Mouse (Mus musculus) MEL (cell line): ENCODE data around the gene Hsd17b12. TPM values are rescaled to one million over a fixed set of nuclear protein-coding genes. Genes with fewer than 3 reads are reported as not detected.

Source experiments
- DNase-seq: peaks from one replicate; pipeline ENCODE4 v3.0.0; 2011; ENCODE audit warnings: low read depth, low spot score
- H3K27ac ChIP-seq: 2 replicates; pipeline ENCODE4 v1.5.1; 2012; ENCODE audit warnings: low read depth, mild to moderate bottlenecking, control low read depth, low read length, moderate library complexity; ENCODE audit not compliant: control insufficient read depth
- H3K27me3 ChIP-seq, 2 experiments: fragments of 150-350 bp in 1 of 2; sonication (generic) in 1 of 2; 2 replicates each; pipeline ENCODE4 v1.6.1; 2012; ENCODE audit warnings: low read length in 2 of 2, mild to moderate bottlenecking in 2 of 2, improper control_type of control experiment in 1 of 2, moderate library complexity in 1 of 2; ENCODE audit not compliant: insufficient read depth in 2 of 2, control insufficient read depth in 1 of 2
- H3K36me3 ChIP-seq, 2 experiments: 2 replicates each; pipeline ENCODE4 v1.6.1; 2012 to 2014; ENCODE audit warnings: low read length in 2 of 2, improper control_type of control experiment in 1 of 2, inconsistent platforms in 1 of 2, mild to moderate bottlenecking in 1 of 2; ENCODE audit not compliant: insufficient read depth in 2 of 2, control insufficient read depth in 1 of 2
- H3K4me1 ChIP-seq, 2 experiments: fragments of 150-350 bp in 1 of 2; sonication (generic) in 1 of 2; 2 replicates each; pipeline ENCODE4 v1.6.1; 2012; ENCODE audit warnings: low read length in 2 of 2, improper control_type of control experiment in 1 of 2, mild to moderate bottlenecking in 1 of 2; ENCODE audit not compliant: insufficient read depth in 2 of 2, control insufficient read depth in 1 of 2
- H3K4me3 ChIP-seq, 2 experiments: fragments of 150-350 bp in 1 of 2; sonication (generic) in 1 of 2; 2 replicates each; pipeline ENCODE4 v1.5.1; 2012; ENCODE audit warnings: low read depth in 2 of 2, low read length in 2 of 2, mild to moderate bottlenecking in 2 of 2, moderate library complexity in 2 of 2, control low read depth in 1 of 2, improper control_type of control experiment in 1 of 2; ENCODE audit not compliant: control insufficient read depth in 1 of 2, insufficient read depth in 1 of 2
- H3K79me2 ChIP-seq: 2 replicates; pipeline ENCODE4 v1.6.1; 2012; ENCODE audit warnings: mild to moderate bottlenecking, low read length, moderate library complexity; ENCODE audit not compliant: control insufficient read depth, poor library complexity, insufficient read depth
- H3K9ac ChIP-seq: 2 replicates; pipeline ENCODE4 v1.6.1; 2012; ENCODE audit warnings: low read depth, mild to moderate bottlenecking, control low read depth, low read length, moderate library complexity; ENCODE audit not compliant: control insufficient read depth, poor library complexity, severe bottlenecking
- H3K9me3 ChIP-seq: fragments of 150-350 bp; sonication (generic); replicated peaks from 2 replicates; pipeline ENCODE4 v1.6.1; 2012; ENCODE audit warnings: mild to moderate bottlenecking, low read length, improper control_type of control experiment, moderate library complexity; ENCODE audit not compliant: insufficient read depth
- CHD2 ChIP-seq: IDR thresholded peaks from 2 replicates; pipeline ENCODE4 v1.6.1; 2011; ENCODE audit warnings: low read length, improper control_type of control experiment
- CTCF ChIP-seq, 3 experiments: IDR thresholded peaks in 2 of 3; conservative IDR thresholded peaks in 1 of 3; 2 replicates each; pipeline ENCODE4 v1.5.1; 2011 to 2012; ENCODE audit warnings: low read length in 3 of 3, low read depth in 2 of 3, mild to moderate bottlenecking in 2 of 3, improper control_type of control experiment in 1 of 3, inconsistent platforms in 1 of 3, mixed read lengths in 1 of 3, moderate library complexity in 1 of 3; ENCODE audit not compliant: control insufficient read depth in 1 of 3, insufficient read depth in 1 of 3, poor library complexity in 1 of 3, severe bottlenecking in 1 of 3
- ELF1 ChIP-seq: IDR thresholded peaks from 2 replicates; pipeline ENCODE4 v1.6.1; 2014; ENCODE audit warnings: low read depth, mild to moderate bottlenecking, inconsistent platforms, low read length, improper control_type of control experiment, moderate library complexity
- ETS1 ChIP-seq: IDR thresholded peaks from 2 replicates; pipeline ENCODE4 v1.6.1; 2012; ENCODE audit warnings: low read depth, mild to moderate bottlenecking, inconsistent platforms, low read length, improper control_type of control experiment, moderate library complexity
- JUND ChIP-seq: IDR thresholded peaks from 2 replicates; pipeline ENCODE4 v1.6.1; 2011; ENCODE audit warnings: low read depth, mild to moderate bottlenecking, improper control_type of control experiment, low read length
- KAT2A ChIP-seq: conservative IDR thresholded peaks from 2 replicates; pipeline ENCODE4 v1.6.1; 2012; ENCODE audit warnings: low read depth, low read length, improper control_type of control experiment, inconsistent platforms
- MAFK ChIP-seq: IDR thresholded peaks from 2 replicates; pipeline ENCODE4 v1.6.1; 2011; ENCODE audit warnings: low read depth, mild to moderate bottlenecking, low read length, improper control_type of control experiment, borderline replicate concordance
- MAX ChIP-seq: IDR thresholded peaks from 2 replicates; pipeline ENCODE4 v1.6.1; 2011; ENCODE audit warnings: low read length, improper control_type of control experiment
- MYC ChIP-seq: IDR thresholded peaks from 2 replicates; pipeline ENCODE4 v1.6.1; 2011; ENCODE audit warnings: low read depth, mild to moderate bottlenecking, low read length, improper control_type of control experiment, moderate library complexity
- POLR2AphosphoS2 ChIP-seq: IDR thresholded peaks from 2 replicates; pipeline ENCODE4 v1.6.1; 2011; ENCODE audit warnings: low read length, improper control_type of control experiment
- RAD21 ChIP-seq: IDR thresholded peaks from 2 replicates; pipeline ENCODE4 v1.6.1; 2011; ENCODE audit warnings: mild to moderate bottlenecking, low read depth, low read length, improper control_type of control experiment
- RCOR1 ChIP-seq: IDR thresholded peaks from 2 replicates; pipeline ENCODE4 v1.6.1; 2012; ENCODE audit warnings: low read depth, mild to moderate bottlenecking, inconsistent platforms, low read length, improper control_type of control experiment
- SIN3A ChIP-seq: IDR thresholded peaks from 2 replicates; pipeline ENCODE4 v1.6.1; 2012; ENCODE audit warnings: low read length, improper control_type of control experiment, inconsistent platforms
- TAL1 ChIP-seq: IDR thresholded peaks from 2 replicates; pipeline ENCODE4 v1.6.1; 2012; ENCODE audit warnings: mild to moderate bottlenecking, inconsistent platforms, low read length, moderate library complexity, mixed read lengths
- USF1 ChIP-seq: IDR thresholded peaks from 2 replicates; pipeline ENCODE4 v1.6.1; 2014; ENCODE audit warnings: low read depth, mild to moderate bottlenecking, inconsistent platforms, low read length, improper control_type of control experiment, moderate library complexity
- ZMIZ1 ChIP-seq: IDR thresholded peaks from 2 replicates; pipeline ENCODE4 v1.6.1; 2012; ENCODE audit warnings: low read depth, mild to moderate bottlenecking, inconsistent platforms, low read length, improper control_type of control experiment, moderate library complexity
- polyA plus RNA-seq, 2 experiments: library from polyadenylated mRNA; stranded (reverse) in 1 of 2; unstranded in 1 of 2; fragments of >175 nt in 1 of 2; fragments of >200 nt in 1 of 2; gene quantifications; 2 replicates each; pipeline versions ENCODE4 v1.2.1 to v1.2.4; 2012; ENCODE audit warnings: low replicate concordance in 2 of 2, low read depth in 1 of 2; ENCODE audit not compliant: insufficient read length in 2 of 2, insufficient read depth in 1 of 2, missing spikeins in 1 of 2
- total RNA-seq: library from RNA; depleted of rRNA; stranded (reverse); fragments of 300-350 nt; gene quantifications from 2 replicates; pipeline ENCODE4 v1.2.3, GENCODE M21; 2012

Hsd17b12 gene
- total and polyA plus RNA-seq, 3 experiments = 83.5 to 148 (median 94.6) TPM

DNA sequence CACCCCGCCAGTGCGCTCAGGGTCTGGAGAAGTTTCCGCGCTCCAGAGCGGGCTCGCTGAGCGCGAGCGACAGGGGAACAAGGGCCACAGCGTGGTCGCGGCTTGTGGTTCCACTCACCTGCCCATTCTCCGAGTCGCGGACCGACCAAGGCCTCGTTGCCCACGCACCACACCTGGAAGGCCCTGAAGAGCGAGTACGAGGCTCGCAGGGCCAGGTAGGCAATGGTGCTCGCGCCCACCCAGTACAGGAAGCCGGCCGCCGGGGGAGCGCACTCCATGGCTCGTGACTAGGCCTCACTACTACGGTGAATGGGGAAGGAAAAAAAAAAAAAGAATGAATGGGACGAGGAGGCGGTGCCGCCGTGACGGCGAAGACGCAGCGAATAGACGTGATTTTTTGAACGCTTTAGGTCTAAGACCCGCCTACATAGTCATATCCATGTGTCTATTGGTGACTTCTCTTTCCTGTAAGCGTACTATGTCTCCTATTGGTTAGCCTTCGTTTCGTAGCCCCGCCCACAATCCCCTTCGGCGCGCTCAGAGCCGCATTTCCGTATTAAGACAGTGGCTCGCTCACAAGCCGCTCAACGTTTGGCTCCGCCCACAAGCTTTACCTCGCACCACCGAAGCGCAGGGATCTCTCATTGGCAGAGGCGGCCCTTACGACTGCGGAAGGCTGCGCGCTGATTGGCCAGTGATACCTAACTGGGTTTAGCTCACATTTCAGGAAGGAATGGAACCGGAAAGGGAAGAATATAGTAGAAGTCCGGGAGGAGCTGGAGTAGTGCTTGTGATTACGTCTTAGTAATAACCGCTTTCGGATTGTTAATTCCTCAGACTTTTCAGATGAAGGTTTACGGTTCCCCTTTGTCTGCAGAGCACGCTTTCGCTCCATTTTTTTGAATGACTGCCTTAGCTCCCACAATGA, at the start of gene Hsd17b12 (continued):
- TF ChIP-seq MYC = peak; percentile 82
- peak; percentile 36; the same call in 1 of the 2 replicates for TF ChIP-seq RCOR1
- TF ChIP-seq JUND = no peak
- no peak; the same call in 1 of the 2 replicates for TF ChIP-seq CHD2
- peak; percentile 74 for TF ChIP-seq ETS1
- TF ChIP-seq RAD21 = no peak

- no peak for DNase-seq
- no peaks in the 10 kb centered on the region for H3K79me2 ChIP-seq
Measured at GRCm38 (mm10) chr2:94184906-94185305, 27.1 kb upstream of the Hsd17b12 start.

DNA sequence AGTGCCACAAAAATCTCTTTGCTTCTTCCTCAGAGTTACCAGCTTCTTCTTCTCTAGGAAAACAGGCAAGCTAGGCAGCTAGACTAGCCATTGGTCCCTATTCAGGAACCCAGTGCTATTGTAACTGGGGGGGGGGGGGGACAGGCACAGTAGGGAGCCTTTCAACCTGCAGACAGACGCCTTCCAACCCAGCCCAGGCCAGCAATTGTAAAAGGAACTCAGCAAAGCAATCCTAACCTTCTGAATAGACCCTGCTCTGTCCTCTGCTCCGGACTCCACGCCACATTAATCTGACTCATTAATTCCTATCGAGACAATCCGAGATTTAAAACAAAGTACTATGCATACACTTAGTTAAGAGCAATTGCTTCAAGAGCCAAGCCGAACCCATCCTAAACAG, 26.4 kb upstream of the Hsd17b12 start:
- H3K27me3 ChIP-seq = peaks cover 14 to 45% of the 10 kb centered on the region in 2 experiments

More at GRCm38 (mm10) chr2:94184906-94185305, 27.1 kb upstream of the Hsd17b12 start:
- Histone ChIP-seq H3K27ac (no peak overlapping the region), H3K36me3 (no peaks in the 10 kb centered on the region), H3K9ac (no peak overlapping the region), H3K9me3 (no peaks in the 10 kb centered on the region), H3K4me3 (no peak overlapping the region), H3K4me1 (no peaks in the 10 kb centered on the region), H3K27me3 (peaks cover 14 to 46% of the 10 kb centered on the region in 2 experiments)
- TF ChIP-seq MYC = no peak
- TF ChIP-seq POLR2AphosphoS2 = no peak
- TF ChIP-seq USF1 = no peak
- no peak for TF ChIP-seq CTCF (IDR thresholded peaks at IDR 0.05 in 2 of 3, conservative IDR thresholded peaks at IDR 0.05 in 1 of 3; ENCODE audit: control insufficient read depth in 1 of 3, insufficient read depth in 1 of 3, low read depth in 2 of 3, low read length in 3 of 3, poor library complexity in 1 of 3, severe bottlenecking in 1 of 3)
- no peak for TF ChIP-seq JUND
- no peak for TF ChIP-seq RAD21
- no peak for TF ChIP-seq KAT2A
- no peak for TF ChIP-seq ZMIZ1
- no peak for TF ChIP-seq ELF1
- TF ChIP-seq TAL1 = no peak
- no peak for TF ChIP-seq MAX

More for the DNA sequence above, 26.4 kb upstream of the Hsd17b12 start:
- no peaks in the 10 kb centered on the region for H3K9me3 ChIP-seq
- H3K36me3 ChIP-seq = no peaks in the 10 kb centered on the region
- no peaks in the 10 kb centered on the region for H3K4me1 ChIP-seq
- no peak for TF ChIP-seq SIN3A
- TF ChIP-seq MAFK = no peak
- TF ChIP-seq CTCF (IDR thresholded peaks at IDR 0.05 in 2 of 3, conservative IDR thresholded peaks at IDR 0.05 in 1 of 3; ENCODE audit: control insufficient read depth in 1 of 3, insufficient read depth in 1 of 3, low read depth in 2 of 3, low read length in 3 of 3, poor library complexity in 1 of 3, severe bottlenecking in 1 of 3) = no peak
- H3K9ac ChIP-seq = no peak overlapping the region
- H3K27ac ChIP-seq = no peak overlapping the region
- no peaks in the 10 kb centered on the region for H3K79me2 ChIP-seq
- DNase-seq = no peak
- no peak overlapping the region for H3K4me3 ChIP-seq
